Mouse (Mus musculus): ENCODE data around the gene Gm20388.

DNA sequence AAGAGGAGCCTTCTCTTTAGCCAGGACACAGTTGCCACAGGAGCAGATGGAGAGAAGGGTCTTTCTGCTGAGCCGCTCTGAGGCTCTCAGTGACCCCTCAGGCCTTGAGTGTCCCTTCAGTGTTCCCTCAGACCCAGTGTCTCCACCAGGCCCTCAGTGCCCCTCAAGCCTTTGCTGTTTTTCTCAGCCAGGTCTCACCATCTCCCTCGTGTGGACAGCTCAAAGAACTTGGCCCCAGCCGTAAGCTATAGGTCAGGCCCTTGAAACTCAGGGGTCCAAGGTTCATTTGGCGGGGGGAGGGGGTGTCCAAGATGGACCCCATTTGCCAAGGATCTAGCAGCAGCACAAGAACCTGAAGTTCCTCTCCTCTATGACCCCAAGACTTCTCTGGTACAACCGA is 2714.0 kb downstream of the Gm20388 start:
- no peak for TF ChIP-seq TAL1 (IDR thresholded peaks at IDR 0.05; ENCODE audit: low read length)
- no peak for TF ChIP-seq GATA1 (IDR thresholded peaks at IDR 0.05; ENCODE audit: low read length)

Data from erythroblast, embryonic 14.5 days (primary cell).